Mouse (Mus musculus): ENCODE results near the gene Mid1. TPM values are rescaled to one million over a fixed set of nuclear protein-coding genes. Genes with fewer than 3 reads are reported as not detected.
"Not testable (repeated sequence)": the region's sequence is repeated elsewhere in the genome, so short reads cannot be mapped to it uniquely, and the experiment has no call there.

The Mid1 gene
- polyA plus RNA-seq, 1 experiment from 2014 or later: 7.3 TPM

GRCm38 (mm10) chrX:169980203-169980556, 295.2 kb downstream of the Mid1 start:
- Histone ChIP-seq H3K9me3 (peaks cover 73% of the 10 kb centered on the region), H3K36me3 (peaks cover 77% of the 10 kb centered on the region)
- H3K27me3 ChIP-seq; H3K4me2 ChIP-seq; H3K4me1 ChIP-seq (replicated peaks); H3K27ac ChIP-seq; H3K4me3 ChIP-seq (replicated peaks); H3K9ac ChIP-seq (replicated peaks); ATAC-seq (ENCODE audit: insufficient number of reproducible peaks, insufficient read depth, low FRiP score, low TSS enrichment, low read depth): not testable (repeated sequence)
- WGBS: 86% methylated on average over 6 of the region's 6 CpGs

DNA sequence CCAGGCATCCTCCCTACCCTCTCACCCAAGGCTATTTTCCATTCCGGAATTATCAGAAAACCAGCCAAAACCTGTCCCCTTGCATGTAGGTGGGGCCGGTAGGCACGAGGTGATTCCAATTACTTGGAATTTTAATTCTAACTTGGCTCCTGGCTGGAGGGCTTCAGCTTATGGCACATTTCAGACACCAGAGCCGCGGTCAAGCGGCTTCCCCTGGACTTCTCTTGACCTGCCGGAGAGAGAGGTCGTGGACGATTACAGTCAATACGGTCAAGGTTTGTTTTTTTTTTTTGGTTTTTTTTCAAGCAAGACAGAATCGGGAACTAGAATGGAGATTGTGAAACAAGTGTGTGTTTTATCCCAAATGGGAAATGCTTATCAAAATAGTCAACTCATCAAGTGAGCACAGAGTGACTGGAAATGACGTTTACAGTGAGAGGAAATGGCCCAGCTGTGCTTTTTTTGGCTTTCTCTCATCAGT, 295.9 kb downstream of the Mid1 start:
- no peak overlapping the region for H3K4me2 ChIP-seq
- no peak overlapping the region for H3K4me3 ChIP-seq (replicated peaks)
- 87% methylated on average over 12 of the region's 12 CpGs for WGBS
- peaks cover 72% of the 10 kb centered on the region for H3K9me3 ChIP-seq
- ATAC-seq (ENCODE audit: insufficient number of reproducible peaks, insufficient read depth, low FRiP score, low TSS enrichment, low read depth): no peak
- no peaks in the 10 kb centered on the region for H3K4me1 ChIP-seq (replicated peaks)
- no peaks in the 10 kb centered on the region for H3K27me3 ChIP-seq
- H3K9ac ChIP-seq (replicated peaks): no peak overlapping the region
- H3K36me3 ChIP-seq: peaks cover 78% of the 10 kb centered on the region
- H3K27ac ChIP-seq: no peak overlapping the region

DNA sequence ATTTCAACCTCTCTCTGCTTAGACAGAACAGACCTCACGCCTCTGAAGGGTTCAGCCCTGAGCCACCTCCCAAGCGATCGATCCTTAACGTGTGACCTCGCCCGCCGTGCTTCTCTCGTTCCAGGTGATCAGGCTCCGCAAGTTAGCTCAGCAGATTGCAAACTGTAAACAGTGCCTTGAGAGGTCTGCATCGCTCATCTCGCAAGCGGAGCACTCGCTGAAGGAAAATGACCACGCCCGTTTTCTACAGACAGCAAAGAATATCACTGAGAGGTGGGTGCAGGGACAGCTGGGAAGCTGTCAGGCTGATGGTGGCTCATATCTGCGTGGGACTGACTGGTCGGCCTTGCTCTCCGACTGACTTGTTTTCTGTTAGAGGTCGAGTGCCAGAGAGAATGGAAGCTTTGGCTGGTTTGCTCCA, 296.8 kb downstream of the Mid1 start:
- Histone ChIP-seq H3K9me3 (peaks cover 76% of the 10 kb centered on the region), H3K36me3 (peaks cover 84% of the 10 kb centered on the region)
- H3K9ac ChIP-seq (replicated peaks); H3K27me3 ChIP-seq; H3K4me1 ChIP-seq (replicated peaks); H3K27ac ChIP-seq; H3K4me2 ChIP-seq; ATAC-seq (ENCODE audit: insufficient number of reproducible peaks, insufficient read depth, low FRiP score, low TSS enrichment, low read depth); H3K4me3 ChIP-seq (replicated peaks): not testable (repeated sequence)
- 90% methylated on average over 19 of the region's 19 CpGs for whole genome bisulfite sequencing

GRCm38 (mm10) chrX:169982606-169983400, 297.8 kb downstream of the Mid1 start:
- H3K4me2 ChIP-seq; H3K4me3 ChIP-seq (replicated peaks); H3K4me1 ChIP-seq (replicated peaks); ATAC-seq (ENCODE audit: insufficient number of reproducible peaks, insufficient read depth, low FRiP score, low TSS enrichment, low read depth); H3K27me3 ChIP-seq; H3K27ac ChIP-seq; H3K9ac ChIP-seq (replicated peaks): not testable (repeated sequence)
- WGBS: 92% methylated on average over 23 of the region's 23 CpGs
- Histone ChIP-seq H3K36me3 (peaks cover 85% of the 10 kb centered on the region), H3K9me3 (peaks cover 81% of the 10 kb centered on the region)

- 89% methylated on average over 19 of the region's 19 CpGs for WGBS
- not testable (repeated sequence) for H3K4me2 ChIP-seq; H3K27ac ChIP-seq; H3K4me3 ChIP-seq (replicated peaks); H3K27me3 ChIP-seq; H3K4me1 ChIP-seq (replicated peaks); H3K9ac ChIP-seq (replicated peaks); ATAC-seq (ENCODE audit: insufficient number of reproducible peaks, insufficient read depth, low FRiP score, low TSS enrichment, low read depth)
- H3K36me3 ChIP-seq: peaks cover 82% of the 10 kb centered on the region
- peaks cover 77% of the 10 kb centered on the region for H3K9me3 ChIP-seq
Measured at GRCm38 (mm10) chrX:169983401-169984165, 298.6 kb downstream of the Mid1 start.

- H3K4me1 ChIP-seq (replicated peaks); H3K4me2 ChIP-seq; H3K4me3 ChIP-seq (replicated peaks); ATAC-seq (ENCODE audit: insufficient number of reproducible peaks, insufficient read depth, low FRiP score, low TSS enrichment, low read depth); H3K27me3 ChIP-seq; H3K9ac ChIP-seq (replicated peaks); H3K27ac ChIP-seq: not testable (repeated sequence)
- 87% methylated on average over 7 of the region's 7 CpGs for WGBS
- peaks cover 78% of the 10 kb centered on the region for H3K9me3 ChIP-seq
- peaks cover 86% of the 10 kb centered on the region for H3K36me3 ChIP-seq
Measured at GRCm38 (mm10) chrX:169984331-169984730, 299.3 kb downstream of the Mid1 start.

GRCm38 (mm10) chrX:169984853-169985252, 299.9 kb downstream of the Mid1 start:
- WGBS: 93% methylated on average over 21 of the region's 21 CpGs
- H3K4me2 ChIP-seq; H3K27ac ChIP-seq; H3K4me3 ChIP-seq (replicated peaks); ATAC-seq (ENCODE audit: insufficient number of reproducible peaks, insufficient read depth, low FRiP score, low TSS enrichment, low read depth); H3K27me3 ChIP-seq; H3K4me1 ChIP-seq (replicated peaks); H3K9ac ChIP-seq (replicated peaks): not testable (repeated sequence)
- peaks cover 86% of the 10 kb centered on the region for H3K36me3 ChIP-seq
- H3K9me3 ChIP-seq: peaks cover 76% of the 10 kb centered on the region

- not testable (repeated sequence) for H3K4me3 ChIP-seq (replicated peaks); H3K27ac ChIP-seq; H3K9ac ChIP-seq (replicated peaks); H3K4me1 ChIP-seq (replicated peaks); H3K4me2 ChIP-seq; H3K27me3 ChIP-seq
- peak; percentile 12; the same call in 1 of the 2 replicates for ATAC-seq (ENCODE audit: insufficient number of reproducible peaks, insufficient read depth, low FRiP score, low TSS enrichment, low read depth)
- Histone ChIP-seq H3K36me3 (peaks cover 84% of the 10 kb centered on the region), H3K9me3 (peaks cover 81% of the 10 kb centered on the region)
- 83% methylated on average over 18 of the region's 18 CpGs for WGBS
Measured at GRCm38 (mm10) chrX:169985796-169986195, 300.8 kb downstream of the Mid1 start.

DNA sequence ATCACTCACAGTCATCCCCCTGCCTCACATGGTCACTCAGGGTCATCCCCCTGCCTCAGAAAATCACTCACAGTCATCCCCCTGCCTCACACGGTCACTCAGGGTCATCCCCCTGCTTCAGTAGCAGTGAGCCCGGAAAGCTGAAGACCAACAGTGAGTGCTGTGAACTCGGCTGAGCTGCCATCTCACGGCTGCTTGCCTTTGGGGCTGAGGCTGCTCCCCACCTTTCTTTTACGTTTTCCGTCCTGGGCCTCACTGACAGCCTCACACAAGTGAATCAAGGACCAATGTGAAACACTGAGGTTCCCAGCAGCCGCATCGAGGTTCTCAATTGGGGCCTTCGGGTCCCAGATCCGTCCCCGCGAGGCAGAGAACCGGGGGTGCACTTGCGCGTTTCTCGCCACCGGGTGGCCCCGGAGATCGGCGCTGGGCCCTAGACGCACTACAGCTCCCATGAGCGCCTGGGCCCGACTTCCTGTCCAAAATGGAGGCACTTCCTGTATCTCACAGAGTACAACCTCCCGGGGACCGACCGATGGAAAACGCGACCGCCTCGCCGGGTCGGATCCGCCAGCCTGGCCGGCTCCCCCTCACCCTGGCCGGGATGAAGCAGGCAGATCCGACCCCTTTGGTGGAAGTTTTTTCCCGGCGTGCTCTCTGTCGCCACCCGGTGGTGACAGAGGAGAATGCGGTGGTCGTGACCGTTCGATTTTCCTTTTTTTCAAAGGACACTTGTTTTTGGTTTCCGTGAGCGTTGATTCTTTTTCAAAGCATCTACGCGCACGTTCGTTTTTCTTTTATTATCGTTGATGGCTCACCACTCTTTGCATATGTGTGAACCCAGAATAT, 301.7 kb downstream of the Mid1 start:
- Histone ChIP-seq H3K4me2 (peak overlapping the region; percentile 37), H3K9me3 (peaks cover 74% of the 10 kb centered on the region), H3K4me3 (replicated peaks) (peak overlapping the region; percentile 19), H3K27ac (peak overlapping the region; percentile 0; the same call in 1 of the 2 replicates), H3K36me3 (peaks cover 75% of the 10 kb centered on the region)
- H3K4me1 ChIP-seq (replicated peaks); H3K9ac ChIP-seq (replicated peaks); H3K27me3 ChIP-seq: not testable (repeated sequence)
- 59% methylated on average over 51 of the region's 51 CpGs for WGBS
- ATAC-seq (ENCODE audit: insufficient number of reproducible peaks, insufficient read depth, low FRiP score, low TSS enrichment, low read depth): peak; percentile 86

- WGBS: 88% methylated on average over 28 of the region's 28 CpGs
- not testable (repeated sequence) for H3K4me3 ChIP-seq (replicated peaks); H3K27ac ChIP-seq; H3K27me3 ChIP-seq; H3K4me2 ChIP-seq; H3K4me1 ChIP-seq (replicated peaks); H3K9ac ChIP-seq (replicated peaks)
- Histone ChIP-seq H3K36me3 (peaks cover 68% of the 10 kb centered on the region), H3K9me3 (peaks cover 67% of the 10 kb centered on the region)
- ATAC-seq (ENCODE audit: insufficient number of reproducible peaks, insufficient read depth, low FRiP score, low TSS enrichment, low read depth): peak; percentile 2; the same call in 1 of the 2 replicates
Measured at GRCm38 (mm10) chrX:169987368-169987837, 302.4 kb downstream of the Mid1 start.
